ENCODE assay signal across 8 mouse cellular contexts in the genomic region with DNA sequence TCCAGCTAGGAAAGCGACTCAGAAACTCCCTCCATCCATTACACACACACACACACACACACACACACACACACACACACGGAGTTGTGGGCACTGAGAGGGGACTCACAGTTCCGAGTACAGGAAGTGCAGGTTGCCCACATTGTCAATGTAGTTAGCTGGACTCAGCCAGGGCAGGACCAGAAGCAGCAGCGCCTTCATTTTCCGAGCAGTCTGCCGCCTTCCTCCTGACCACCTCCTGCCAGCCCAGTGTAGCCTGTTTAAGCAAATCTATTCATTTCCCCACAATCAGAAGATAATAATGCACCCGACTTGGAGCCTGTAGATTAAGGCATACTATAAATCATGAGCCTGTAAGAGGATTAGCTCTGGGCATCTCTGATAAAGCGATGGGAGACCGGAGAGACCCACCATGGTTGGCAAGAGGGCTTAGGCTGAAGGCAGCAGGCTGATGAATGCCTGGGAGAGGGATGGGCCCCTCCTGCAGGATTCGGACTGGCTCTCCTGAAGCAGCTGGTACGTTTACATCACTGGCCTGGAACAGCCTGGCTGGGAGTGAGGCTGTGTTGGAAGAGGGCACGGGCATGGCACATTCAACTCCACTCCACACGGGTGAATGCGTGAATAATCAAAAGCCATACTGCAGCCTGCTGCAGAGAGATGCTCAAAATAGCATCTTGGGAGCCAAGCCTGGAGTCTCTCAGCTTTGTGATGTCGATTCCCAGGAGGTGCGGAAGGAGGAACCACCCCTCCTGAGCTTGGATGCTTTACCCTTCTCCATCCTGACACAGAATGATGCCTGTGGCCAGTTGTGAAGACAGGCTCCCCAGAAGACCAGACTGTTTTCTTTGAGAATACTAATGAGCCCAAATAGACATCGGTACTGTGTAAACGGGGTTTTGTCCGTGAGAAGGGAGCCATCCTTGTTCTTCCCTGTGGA. TPM values are rescaled to one million over a fixed set of nuclear protein-coding genes. Genes with fewer than 3 reads are reported as not detected.
DNase-seq lines count a peak whose midpoint lies in the region; ATAC-seq and TF ChIP-seq lines count a peak whose summit lies in the region.
"Had no signal": no experiment of that assay in that cellular context is flagged by ENCODE, and none has a peak within 500 bp of the region (broad histone marks: within the 10 kb centered on the region; RNA-seq: fewer than 3 reads in every experiment).

No protein-coding gene starts in this region.

- no peak overlapping the region; the same call in 1 of the 2 replicates for H3K27ac ChIP-seq in heart, embryonic 15.5 days
- no peak overlapping the region for H3K27ac ChIP-seq in stomach, postnatal 0 days (replicated peaks)
- no peak overlapping the region for H3K27ac ChIP-seq in liver, embryonic 11.5 days (ENCODE audit: low read depth, low read length)
- H3K27ac ChIP-seq: liver, embryonic 13.5 days had no signal

- H3K4me1 ChIP-seq in heart, embryonic 15.5 days (replicated peaks), result peaks cover 18% of the 10 kb centered on the region
- no peaks in the 10 kb centered on the region for H3K4me1 ChIP-seq in stomach, postnatal 0 days (replicated peaks; ENCODE audit: control insufficient read depth, insufficient read depth)
- H3K4me1 ChIP-seq in liver, embryonic 11.5 days (replicated peaks; ENCODE audit: control insufficient read depth, insufficient read depth, low read length), result no peaks in the 10 kb centered on the region
- H3K4me1 ChIP-seq: liver, embryonic 13.5 days had no signal

- H3K4me2 ChIP-seq in heart, embryonic 15.5 days, result no peak overlapping the region
- H3K4me2 ChIP-seq in stomach, postnatal 0 days (replicated peaks; ENCODE audit: low read depth), result 0 out of 2 replicates have a peak overlapping the region, but pooled peaks have one; percentile 14
- H3K4me2 ChIP-seq in liver, embryonic 11.5 days, result no peak overlapping the region
- H3K4me2 ChIP-seq: liver, embryonic 13.5 days had no signal

- intact Hi-C loops in left cerebral cortex, postnatal 25 days (cut with DNase I), result loop anchor here (5.0 kb wide), 1 partner anchor 35 kb away; no protein-coding TSS in a partner anchor

- H3K4me3 ChIP-seq in heart, embryonic 15.5 days, result peak overlapping the region; percentile 1; the same call in 1 of the 2 replicates
- H3K4me3 ChIP-seq in stomach, postnatal 0 days (ENCODE audit: low read depth, low read length), result no peak overlapping the region; the same call in 1 of the 2 replicates
- no peak overlapping the region for H3K4me3 ChIP-seq in liver, embryonic 11.5 days (ENCODE audit: low read depth, low read length)
- H3K4me3 ChIP-seq: liver, embryonic 13.5 days had no signal

- no peak overlapping the region for H3K9ac ChIP-seq in heart, embryonic 15.5 days
- H3K9ac ChIP-seq in stomach, postnatal 0 days (ENCODE audit: low read length), result no peak overlapping the region
- no peak overlapping the region for H3K9ac ChIP-seq in liver, embryonic 11.5 days (ENCODE audit: low read depth, low read length)
- H3K9ac ChIP-seq: liver, embryonic 13.5 days had no signal

- TF ChIP-seq CTCF in brain, embryonic 14.5 days (IDR thresholded peaks at IDR 0.05; ENCODE audit: borderline replicate concordance, extremely low read depth, insufficient read depth, insufficient read length), result no peak
- no peak for TF ChIP-seq CTCF in stomach, postnatal 0 days (IDR thresholded peaks at IDR 0.05; ENCODE audit: low read depth)

- TF ChIP-seq POLR2A in brain, embryonic 14.5 days (IDR thresholded peaks at IDR 0.05; ENCODE audit: borderline replicate concordance, extremely low read depth, insufficient read depth, insufficient read length, poor library complexity, severe bottlenecking), result peak; percentile 18; the same call in 1 of the 2 replicates

- no peak for TF ChIP-seq EP300 in stomach, postnatal 0 days (optimal IDR thresholded peaks at IDR 0.05)

- ATAC-seq in heart, embryonic 15.5 days (replicated peaks; ENCODE audit: insufficient number of reproducible peaks, insufficient read depth, low FRiP score, low read depth), result peak; percentile 55; the same call in 1 of the 2 replicates
- peak; percentile 63; the same call in 1 of the 2 replicates for ATAC-seq in stomach, postnatal 0 days (ENCODE audit: low FRiP score, low TSS enrichment)
- ATAC-seq in liver, embryonic 11.5 days (replicated peaks; ENCODE audit: low FRiP score), result no peak

- DNase-seq in brain, embryonic 14.5 days (ENCODE audit: low read depth), result peak; percentile 90
- DNase-seq in cerebellum, adult 11-12 months, result peak; percentile 91
- peak; percentile 80 to 93 for DNase-seq in left cerebral cortex, postnatal 25 days (ENCODE audit: low spot score in 2 of 2)
- DNase-seq in stomach, postnatal 0 days (ENCODE audit: low spot score), result peak; percentile 16
- DNase-seq in liver, embryonic 11.5 days (ENCODE audit: low spot score), result no peak
- DNase-seq in spleen, postnatal 36 days (ENCODE audit: low spot score in 2 of 2), result no peak
- DNase-seq: liver, embryonic 13.5 days had no signal

- no peaks in the 10 kb centered on the region for H3K27me3 ChIP-seq in heart, embryonic 15.5 days
- no peaks in the 10 kb centered on the region for H3K27me3 ChIP-seq in stomach, postnatal 0 days (ENCODE audit: control insufficient read depth, insufficient read depth, low read length)
- H3K27me3 ChIP-seq in liver, embryonic 11.5 days (replicated peaks; ENCODE audit: control insufficient read depth, insufficient read depth, low read length), result no peaks in the 10 kb centered on the region
- H3K27me3 ChIP-seq: liver, embryonic 13.5 days had no signal

- H3K36me3 ChIP-seq in heart, embryonic 15.5 days, result no peaks in the 10 kb centered on the region
- no peaks in the 10 kb centered on the region; the same call in 1 of the 2 replicates for H3K36me3 ChIP-seq in stomach, postnatal 0 days (ENCODE audit: control insufficient read depth, insufficient read depth, low read length)
- no peaks in the 10 kb centered on the region for H3K36me3 ChIP-seq in liver, embryonic 11.5 days (ENCODE audit: control insufficient read depth, insufficient read depth, low read length)
- H3K36me3 ChIP-seq: liver, embryonic 13.5 days had no signal

- 53% methylated on average over 19 of the region's 19 CpGs for WGBS in heart, embryonic 15.5 days
- WGBS in stomach, postnatal 0 days, result 58% methylated on average over 19 of the region's 19 CpGs
- 66% methylated on average over 19 of the region's 19 CpGs for WGBS in liver, embryonic 11.5 days

- no peaks in the 10 kb centered on the region for H3K9me3 ChIP-seq in heart, embryonic 15.5 days (replicated peaks)
- no peaks in the 10 kb centered on the region for H3K9me3 ChIP-seq in stomach, postnatal 0 days (ENCODE audit: control insufficient read depth, low read length)
- H3K9me3 ChIP-seq in liver, embryonic 11.5 days (ENCODE audit: control insufficient read depth, low read length), result no peaks in the 10 kb centered on the region
- H3K9me3 ChIP-seq: liver, embryonic 13.5 days had no signal

RNA-seq across cellular contexts. Expression of a gene that starts 25.0 kb away (rescaled TPM):
- polyA plus RNA-seq in brain, embryonic 14.5 days (2012; rRNA removed), result 6.0 and 7.7 TPM in 2 replicates
- 1.2 and 1.8 TPM in 2 replicates for polyA plus RNA-seq in heart, embryonic 15.5 days (2015; fragmentation: Nextera tagmentation; extraction: Ambion mirVana)
- total RNA-seq in left cerebral cortex, postnatal 25 days (2021), result 10 to 100 TPM; 26.6 to 28.6 TPM
- polyA plus RNA-seq in stomach, postnatal 0 days (2015; fragmentation: Nextera tagmentation; extraction: Ambion mirVana), result 13.1 and 13.5 TPM in 2 replicates
- polyA plus RNA-seq in liver, embryonic 11.5 days (2014; fragmentation: Nextera tagmentation; extraction: Ambion mirVana), result 0.49 and 0.52 TPM in 2 replicates

Comparison
In these comparisons a context has a peak if more than half of its experiments do, and no peak if none do; other contexts are left out.
1. DNase-seq: peak in brain, embryonic 14.5 days (single experiment), cerebellum, adult 11-12 months (single experiment), left cerebral cortex, postnatal 25 days (2 of 2) and stomach, postnatal 0 days (single experiment); none in liver, embryonic 11.5 days (single experiment) and spleen, postnatal 36 days (0 of 2).